In the genomic region with DNA sequence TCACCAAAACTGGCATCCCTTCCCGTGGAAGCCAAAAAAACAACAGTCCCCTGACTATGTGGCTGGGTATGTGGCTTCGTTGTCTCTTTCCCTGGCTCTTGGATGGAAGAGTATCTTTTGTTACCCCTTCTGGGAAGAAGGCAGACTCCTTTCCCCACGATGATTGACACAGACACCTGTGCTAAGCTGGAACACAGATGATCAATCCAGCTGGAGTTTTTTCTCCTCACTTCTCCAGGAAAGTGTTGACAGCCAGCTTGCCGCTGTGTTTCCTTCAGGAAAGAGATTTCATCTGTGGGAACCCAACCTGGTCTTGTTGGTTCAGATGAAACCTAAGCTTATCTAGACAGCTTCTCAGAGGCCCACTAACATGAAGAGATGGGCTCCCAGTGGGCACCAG, we compare ENCODE assay signal across 17 mouse cellular contexts. TPM values are rescaled to one million over a fixed set of nuclear protein-coding genes. Genes with fewer than 3 reads are reported as not detected.
"Had no signal": no experiment of that assay in that cellular context is flagged by ENCODE, and none has a peak within 500 bp of the region (broad histone marks: within the 10 kb centered on the region; RNA-seq: fewer than 3 reads in every experiment).

No protein-coding gene starts in this region.

- H3K9ac ChIP-seq: neural tube, embryonic 13.5 days; neural tube, embryonic 15.5 days; stomach, embryonic 15.5 days had no signal

- H3K27ac ChIP-seq: neural tube, embryonic 13.5 days; neural tube, embryonic 15.5 days; stomach, embryonic 15.5 days; stomach, postnatal 0 days had no signal

- H3K4me3 ChIP-seq: neural tube, embryonic 13.5 days; neural tube, embryonic 15.5 days; stomach, embryonic 15.5 days had no signal

- DNase-seq: retina, postnatal 1 day; right cerebral cortex, adult 18-20 months; right cerebral cortex, postnatal 14 days; right cerebral cortex, postnatal 25 days; right cerebral cortex, postnatal 4 days; spleen, adult 18-20 months; thymus, adult 18-20 months; thymus, adult 2 months; thymus, postnatal 14 days; thymus, postnatal 25 days; thymus, postnatal 36 days; thymus, postnatal 4 days had no signal

- H3K27me3 ChIP-seq: neural tube, embryonic 13.5 days; neural tube, embryonic 15.5 days; stomach, embryonic 15.5 days had no signal

- H3K9me3 ChIP-seq: neural tube, embryonic 13.5 days; neural tube, embryonic 15.5 days; stomach, embryonic 15.5 days had no signal

- H3K4me2 ChIP-seq: neural tube, embryonic 13.5 days; neural tube, embryonic 15.5 days; stomach, embryonic 15.5 days had no signal

- H3K36me3 ChIP-seq: neural tube, embryonic 13.5 days; neural tube, embryonic 15.5 days; stomach, embryonic 15.5 days had no signal

RNA-seq across cellular contexts. Expression of a gene that starts 40.5 kb away (rescaled TPM):
- total RNA-seq: neutrophil, adult 5-6 weeks had no signal
